Mouse (Mus musculus): ENCODE results near the gene Cacnb2. TPM values are rescaled to one million over a fixed set of nuclear protein-coding genes. Genes with fewer than 3 reads are reported as not detected.

Cacnb2 gene
- 35.5 and 35.9 TPM in 2 replicates for total RNA-seq (2021)
- long read RNA-seq, experiment 1, partial matches to known transcripts, result 2 of 5 reads
- long read RNA-seq, experiment 1, other reads (novel, unspliced or antisense), result 3 of 5 reads
- long read RNA-seq, experiment 2, result 0 reads

- DNase-seq, result no peak
These were observed at the start of gene Cacnb2 for GRCm38 (mm10) chr2:14602788-14603187. TSS of gene Cacnb2 (plus strand) at chr2:14603088.

- DNase-seq, result no peak
These were observed 34.9 kb upstream of the Cacnb2 start for GRCm38 (mm10) chr2:14568020-14568419.

- no peak for DNase-seq
These were observed 31.6 kb upstream of the Cacnb2 start for GRCm38 (mm10) chr2:14571300-14571699.

GRCm38 (mm10) chr2:14589541-14589940, 13.3 kb upstream of the Cacnb2 start:
- DNase-seq, result no peak

GRCm38 (mm10) chr2:14597909-14598563, 4.9 kb upstream of the Cacnb2 start:
- no peak for DNase-seq

- peak; percentile 91 for DNase-seq
These were observed 1.2 kb downstream of the Cacnb2 start for GRCm38 (mm10) chr2:14603784-14604781.

- DNase-seq, result peak; percentile 64
These were observed 1.9 kb downstream of the Cacnb2 start for GRCm38 (mm10) chr2:14604791-14605190.

GRCm38 (mm10) chr2:14605207-14605606, 2.3 kb downstream of the Cacnb2 start:
- DNase-seq, result peak; percentile 21

GRCm38 (mm10) chr2:14608606-14609005, 5.7 kb downstream of the Cacnb2 start:
- no peak for DNase-seq

GRCm38 (mm10) chr2:14612705-14613104, 9.8 kb downstream of the Cacnb2 start:
- DNase-seq, result no peak

- no peak for DNase-seq
These were observed 13.5 kb downstream of the Cacnb2 start for GRCm38 (mm10) chr2:14616361-14616760.

- DNase-seq, result no peak
These were observed 17.4 kb downstream of the Cacnb2 start for GRCm38 (mm10) chr2:14620120-14620853.

- DNase-seq, result no peak
These were observed 18.0 kb downstream of the Cacnb2 start for GRCm38 (mm10) chr2:14620891-14621290.

- no peak for DNase-seq
These were observed 20.9 kb downstream of the Cacnb2 start for GRCm38 (mm10) chr2:14623820-14624219.

- DNase-seq, result no peak
These were observed 27.1 kb downstream of the Cacnb2 start for GRCm38 (mm10) chr2:14629814-14630492.

GRCm38 (mm10) chr2:14631590-14631989, 28.7 kb downstream of the Cacnb2 start:
- peak; percentile 21 for DNase-seq

- no peak for DNase-seq
These were observed 30.3 kb downstream of the Cacnb2 start for GRCm38 (mm10) chr2:14633202-14633601.

GRCm38 (mm10) chr2:14639266-14639665, 36.4 kb downstream of the Cacnb2 start:
- no peak for DNase-seq

GRCm38 (mm10) chr2:14639877-14640276, 37.0 kb downstream of the Cacnb2 start:
- DNase-seq, result no peak

- DNase-seq, result peak; percentile 15
These were observed 38.2 kb downstream of the Cacnb2 start for GRCm38 (mm10) chr2:14641040-14641439.

- peak; percentile 32 for DNase-seq
These were observed 48.4 kb downstream of the Cacnb2 start for GRCm38 (mm10) chr2:14651268-14651667.

- DNase-seq, result no peak
These were observed 53.8 kb downstream of the Cacnb2 start for GRCm38 (mm10) chr2:14656673-14657072.
